Comparison of ENCODE assay signal across 21 mouse cellular contexts in the genomic region with DNA sequence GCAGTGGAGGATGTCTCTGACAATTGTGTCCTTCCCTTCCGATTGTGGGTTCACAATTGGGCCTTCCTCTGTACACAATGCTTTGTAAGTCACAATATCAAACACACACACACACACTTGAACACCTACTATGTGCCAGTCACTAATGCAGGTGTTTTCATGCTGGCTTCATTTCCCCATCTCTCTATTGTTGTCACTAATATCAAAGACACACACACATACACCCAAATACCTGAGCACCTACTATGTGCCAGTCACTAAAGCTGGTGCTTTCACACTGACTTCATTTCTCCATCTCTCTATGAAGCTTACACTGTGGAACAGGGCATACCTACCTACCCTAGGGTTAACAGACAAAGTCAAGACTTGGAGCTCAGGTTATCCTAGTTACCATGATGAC. TPM values are rescaled to one million over a fixed set of nuclear protein-coding genes. Genes with fewer than 3 reads are reported as not detected.
DNase-seq lines count a peak whose midpoint lies in the region; TF ChIP-seq lines count a peak whose summit lies in the region.
"Had no signal": no experiment of that assay in that cellular context is flagged by ENCODE, and none has a peak within 500 bp of the region (broad histone marks: within the 10 kb centered on the region; RNA-seq: fewer than 3 reads in every experiment).

No protein-coding gene starts in this region.

- DNase-seq in thymus, adult 2 months, result no peak
- no peak for DNase-seq in thymus, postnatal 25 days
- no peak for DNase-seq in MEL (ENCODE audit: low read depth, low spot score)
- no peak for DNase-seq in embryo, embryonic 11 days
- no peak for DNase-seq in urinary bladder, postnatal 4 days (ENCODE audit: low spot score in 2 of 2)
- DNase-seq: adrenal gland, adult 2 months; adrenal gland, postnatal 10 days; adrenal gland, postnatal 25 days; cerebellum, adult 11-12 months; cerebellum, adult 2 months; cerebellum, adult 9-10 months; cerebellum, postnatal 10 days; cerebellum, postnatal 25 days; forebrain, postnatal 0 days had no signal

- no peaks in the 10 kb centered on the region for H3K79me2 ChIP-seq in MEL (ENCODE audit: control insufficient read depth, insufficient read depth, low read length, poor library complexity)

- H3K9me3 ChIP-seq in MEL (replicated peaks; ENCODE audit: insufficient read depth, low read length), result no peaks in the 10 kb centered on the region
- H3K9me3 ChIP-seq: embryonic facial prominence, embryonic 13.5 days; embryonic facial prominence, embryonic 15.5 days; forebrain, embryonic 13.5 days; forebrain, embryonic 15.5 days; G1E had no signal

- no peak for TF ChIP-seq POLR2A in thymus, adult 2 months (IDR thresholded peaks at IDR 0.05; ENCODE audit: control insufficient read depth, extremely low read depth, insufficient read depth, low read length, poor library complexity)
- TF ChIP-seq POLR2A in MEL (IDR thresholded peaks at IDR 0.05; ENCODE audit: control insufficient read depth in 1 of 2, insufficient read depth in 1 of 2, low read depth in 1 of 2, low read length in 2 of 2, poor library complexity in 1 of 2), result no peak
- TF ChIP-seq POLR2A in small intestine, adult 2 months (IDR thresholded peaks at IDR 0.05; ENCODE audit: low read depth, low read length), result no peak

- TF ChIP-seq RAD21 in MEL (IDR thresholded peaks at IDR 0.05; ENCODE audit: low read depth, low read length), result no peak

- peak overlapping the region; percentile 82 for H3K27ac ChIP-seq in thymus, adult 2 months (ENCODE audit: control insufficient read depth, insufficient read depth, low read length)
- H3K27ac ChIP-seq in MEL (ENCODE audit: control insufficient read depth, low read depth, low read length), result peak overlapping the region; percentile 64; the same call in 1 of the 2 replicates
- peak overlapping the region; percentile 7 for H3K27ac ChIP-seq in small intestine, adult 2 months (ENCODE audit: insufficient read depth, low read depth, low read length)
- H3K27ac ChIP-seq: embryonic facial prominence, embryonic 13.5 days; embryonic facial prominence, embryonic 15.5 days; forebrain, embryonic 13.5 days; forebrain, embryonic 15.5 days had no signal

- peaks cover 66% of the 10 kb centered on the region for H3K4me1 ChIP-seq in thymus, adult 2 months (replicated peaks; ENCODE audit: control insufficient read depth, insufficient read depth, low read length)
- peaks cover 35 to 64% of the 10 kb centered on the region in 2 experiments for H3K4me1 ChIP-seq in MEL (ENCODE audit: control insufficient read depth in 1 of 2, insufficient read depth in 2 of 2, low read length in 2 of 2)
- H3K4me1 ChIP-seq in small intestine, adult 2 months (ENCODE audit: control insufficient read depth, insufficient read depth, insufficient read length, low read length), result peaks cover 3% of the 10 kb centered on the region

- TF ChIP-seq EP300 in MEL (IDR thresholded peaks at IDR 0.05; ENCODE audit: low read depth in 1 of 2, low read length in 2 of 2), result no peak

- 87% methylated on average over 1 of the region's 1 CpGs for WGBS in thymus, adult 2 months
- 82% methylated on average over 1 of the region's 1 CpGs for WGBS in small intestine, adult 2 months

- H3K36me3 ChIP-seq in thymus, adult 2 months (ENCODE audit: control insufficient read depth, insufficient read depth, low read length), result no peaks in the 10 kb centered on the region
- H3K36me3 ChIP-seq in MEL (ENCODE audit: control insufficient read depth in 1 of 2, insufficient read depth in 2 of 2, low read length in 2 of 2), result peaks cover 0 to 44% of the 10 kb centered on the region in 2 experiments; a peak in 2 of 4 replicates
- H3K36me3 ChIP-seq in small intestine, adult 2 months (ENCODE audit: control insufficient read depth, insufficient read depth, low read length), result peaks cover 50% of the 10 kb centered on the region
- H3K36me3 ChIP-seq: embryonic facial prominence, embryonic 13.5 days; embryonic facial prominence, embryonic 15.5 days; forebrain, embryonic 15.5 days; G1E had no signal

- TF ChIP-seq CTCF in thymus, adult 2 months (IDR thresholded peaks at IDR 0.05; ENCODE audit: borderline replicate concordance, control insufficient read depth, extremely low read depth, insufficient read depth, low read length, poor library complexity), result no peak
- TF ChIP-seq CTCF in MEL (IDR thresholded peaks at IDR 0.05 in 2 of 3, conservative IDR thresholded peaks at IDR 0.05 in 1 of 3; ENCODE audit: control insufficient read depth in 1 of 3, insufficient read depth in 1 of 3, low read depth in 2 of 3, low read length in 3 of 3, poor library complexity in 1 of 3, severe bottlenecking in 1 of 3), result no peak
- no peak for TF ChIP-seq CTCF in small intestine, adult 2 months (IDR thresholded peaks at IDR 0.05; ENCODE audit: extremely low read depth, insufficient read length, insufficient replicate concordance, low read depth, low read length)

- H3K4me3 ChIP-seq in thymus, adult 2 months (ENCODE audit: control insufficient read depth, insufficient read depth, low read length), result no peak overlapping the region
- no peak overlapping the region for H3K4me3 ChIP-seq in MEL (ENCODE audit: control insufficient read depth in 1 of 2, insufficient read depth in 1 of 2, low read depth in 2 of 2, low read length in 2 of 2)
- H3K4me3 ChIP-seq in small intestine, adult 2 months (ENCODE audit: low read depth, low read length), result no peak overlapping the region
- H3K4me3 ChIP-seq: embryonic facial prominence, embryonic 13.5 days; embryonic facial prominence, embryonic 15.5 days; forebrain, embryonic 13.5 days; forebrain, embryonic 15.5 days had no signal

- H3K27me3 ChIP-seq in thymus, adult 2 months (ENCODE audit: control insufficient read depth, insufficient read depth, low read length), result no peaks in the 10 kb centered on the region
- H3K27me3 ChIP-seq in MEL (ENCODE audit: control insufficient read depth in 1 of 2, insufficient read depth in 2 of 2, low read length in 2 of 2), result no peaks in the 10 kb centered on the region
- H3K27me3 ChIP-seq in small intestine, adult 2 months (ENCODE audit: control insufficient read depth, insufficient read depth, low read length), result no peaks in the 10 kb centered on the region

- H3K9ac ChIP-seq in MEL (ENCODE audit: control insufficient read depth, low read depth, low read length, poor library complexity, severe bottlenecking), result no peak overlapping the region
- H3K9ac ChIP-seq: embryonic facial prominence, embryonic 13.5 days; embryonic facial prominence, embryonic 15.5 days; forebrain, embryonic 13.5 days; forebrain, embryonic 15.5 days; forebrain, postnatal 0 days had no signal

TF ChIP-seq in MEL, 35 proteins besides CTCF, POLR2A, EP300 and RAD21:
- no peak for TF ChIP-seq MAZ (IDR thresholded peaks at IDR 0.05; ENCODE audit: low read depth, low read length)
- no peak for TF ChIP-seq NRF1 (IDR thresholded peaks at IDR 0.05; ENCODE audit: insufficient read depth, low read depth, low read length, poor library complexity, severe bottlenecking)
- TF ChIP-seq CHD1 (IDR thresholded peaks at IDR 0.05; ENCODE audit: low read depth, low read length), result peak; percentile 66; the same call in 1 of the 2 replicates
- TF ChIP-seq ZKSCAN1 (IDR thresholded peaks at IDR 0.05; ENCODE audit: low read depth, low read length), result peak; percentile 100

RNA-seq across cellular contexts. Expression of gene Cela1, which starts 17.7 kb away (rescaled TPM):
- 10.4 and 11.7 TPM in 2 replicates for polyA plus RNA-seq in thymus, adult 2 months (2012; rRNA removed)
- total RNA-seq in MEL (2012; rRNA removed), result 42.2 and 60.3 TPM in 2 replicates
- 10 to 100 TPM in 1 of 2 experiments, not detected in 1; 51.4 TPM for polyA plus RNA-seq in MEL (2012; ENCODE audit: insufficient read depth in 1 of 2, insufficient read length in 2 of 2, low read depth in 1 of 2, low replicate concordance in 2 of 2, missing spikeins in 1 of 2)
- polyA plus RNA-seq in small intestine, adult 2 months (2012; rRNA removed), result 55.9 and 26,246 TPM in 2 replicates

RNA-seq across cellular contexts. Expression of gene Galnt6, which starts 23.8 kb away (rescaled TPM):
- polyA plus RNA-seq in thymus, adult 2 months (2012; rRNA removed), result 34.7 and 39.4 TPM in 2 replicates
- 17.0 and 17.5 TPM in 2 replicates for total RNA-seq in MEL (2012; rRNA removed)
- polyA plus RNA-seq in MEL (2012; ENCODE audit: insufficient read depth in 1 of 2, insufficient read length in 2 of 2, low read depth in 1 of 2, low replicate concordance in 2 of 2, missing spikeins in 1 of 2), result 10 to 100 TPM in 1 of 2 experiments, not detected in 1; 16.1 TPM
- polyA plus RNA-seq in small intestine, adult 2 months (2012; rRNA removed), result 35.2 and 73.0 TPM in 2 replicates

RNA-seq across cellular contexts. Expression of gene Bin2, which starts 36.0 kb away (rescaled TPM):
- 114 and 131 TPM in 2 replicates for polyA plus RNA-seq in thymus, adult 2 months (2012; rRNA removed)
- 79.9 and 94.7 TPM in 2 replicates for total RNA-seq in MEL (2012; rRNA removed)
- polyA plus RNA-seq in MEL (2012; ENCODE audit: insufficient read depth in 1 of 2, insufficient read length in 2 of 2, low read depth in 1 of 2, low replicate concordance in 2 of 2, missing spikeins in 1 of 2), result 100 to 1,000 TPM; 106 to 128 TPM
- 6.6 and 13.0 TPM in 2 replicates for polyA plus RNA-seq in small intestine, adult 2 months (2012; rRNA removed)
- polyA plus RNA-seq: C2C12 had no signal

RNA-seq across cellular contexts. Expression of gene Slc4a8, which starts 56.2 kb away (rescaled TPM):
- 11.5 and 11.9 TPM in 2 replicates for polyA plus RNA-seq in thymus, adult 2 months (2012; rRNA removed)
- 0.35 and 0.72 TPM in 2 replicates for total RNA-seq in MEL (2012; rRNA removed)
- polyA plus RNA-seq in MEL (2012; ENCODE audit: insufficient read depth in 1 of 2, insufficient read length in 2 of 2, low read depth in 1 of 2, low replicate concordance in 2 of 2, missing spikeins in 1 of 2), result 1 to 10 TPM in 1 of 2 experiments, not detected in 1; 2.5 TPM
- 0.51 and 0.98 TPM in 2 replicates for polyA plus RNA-seq in small intestine, adult 2 months (2012; rRNA removed)
- polyA plus RNA-seq: G1E had no signal

Comparison
In these comparisons a context has a peak if more than half of its experiments do, and no peak if none do; other contexts are left out.
1. H3K27ac ChIP-seq: peak in every context shown above with its lines; median percentile 82 in thymus, adult 2 months; 64 in MEL; 7 in small intestine, adult 2 months.